Mouse (Mus musculus) midbrain, embryonic 10.5 days (tissue): Measurements from ENCODE around the gene Gcgr. TPM values are rescaled to one million over a fixed set of nuclear protein-coding genes. Genes with fewer than 3 reads are reported as not detected.
"Not testable (repeated sequence)": the region's sequence is repeated elsewhere in the genome, so short reads cannot be mapped to it uniquely, and the experiment has no call there.

ENCODE experiments used
- DNase-seq: peaks from one replicate; pipeline ENCODE4 v3.0.0-alpha.2; 2017; ENCODE audit warnings: low spot score
- H3K27ac ChIP-seq: fragments of 300-500 bp; sonication (generic); replicated peaks from 2 replicates; pipeline ENCODE4 v1.5.1; 2016; ENCODE audit warnings: mild to moderate bottlenecking
- H3K27me3 ChIP-seq: fragments of 300-500 bp; sonication (generic); 2 replicates; pipeline ENCODE4 v1.6.1; 2016; ENCODE audit warnings: low read depth, mild to moderate bottlenecking; ENCODE audit not compliant: poor library complexity, severe bottlenecking
- H3K36me3 ChIP-seq: fragments of 300-500 bp; sonication (generic); 2 replicates; pipeline ENCODE4 v1.6.1; 2016; ENCODE audit warnings: mild to moderate bottlenecking, moderate library complexity
- H3K4me1 ChIP-seq: fragments of 300-500 bp; sonication (generic); 2 replicates; pipeline ENCODE4 v1.6.1; 2016
- H3K4me3 ChIP-seq: fragments of 300-500 bp; sonication (generic); 2 replicates; pipeline ENCODE4 v1.5.1; 2016; ENCODE audit warnings: mild to moderate bottlenecking, moderate library complexity
- H3K9me3 ChIP-seq: fragments of 300-500 bp; sonication (generic); replicated peaks from 2 replicates; pipeline ENCODE4 v1.6.1; 2016; ENCODE audit warnings: mild to moderate bottlenecking
- WGBS: fragments of 180-500 bp; shearing (Covaris S2); methylation state at CpG from one replicate; pipeline ENCODE4 v1.1.7; 2016; 5-methylcytosine and 5-hydroxymethylcytosine counted together
- polyA plus RNA-seq: library from polyadenylated mRNA; unstranded; fragments of >200 nt; fragmentation: Nextera tagmentation; extraction: Ambion mirVana; gene quantifications from 2 replicates; pipeline ENCODE4 v1.2.1, GENCODE M21; 2016

The Gcgr gene
- polyA plus RNA-seq, 1 experiment from 2014 or later = 0.26 TPM

- 89% methylated on average over 10 of the region's 10 CpGs for WGBS
- peak overlapping the region; percentile 92 for H3K4me3 ChIP-seq
- no peak for DNase-seq
- H3K27me3 ChIP-seq = no peaks in the 10 kb centered on the region
- no peak overlapping the region for H3K27ac ChIP-seq
- peaks cover 47% of the 10 kb centered on the region for H3K36me3 ChIP-seq
- H3K9me3 ChIP-seq = no peaks in the 10 kb centered on the region
- H3K4me1 ChIP-seq = peaks cover 50% of the 10 kb centered on the region
Observed at GRCm38 (mm10) chr11:120578024-120578693, 47.7 kb downstream of the Gcgr start.

GRCm38 (mm10) chr11:120578694-120579243 lies 48.3 kb downstream of the Gcgr start:
- peak overlapping the region; percentile 92 for H3K4me3 ChIP-seq
- no peaks in the 10 kb centered on the region for H3K27me3 ChIP-seq
- H3K36me3 ChIP-seq = peaks cover 52% of the 10 kb centered on the region
- H3K4me1 ChIP-seq = peaks cover 49% of the 10 kb centered on the region
- DNase-seq = no peak
- H3K9me3 ChIP-seq = peaks cover under 1% of the 10 kb centered on the region; the same call in 1 of the 2 replicates
- H3K27ac ChIP-seq = no peak overlapping the region
- 88% methylated on average over 11 of the region's 11 CpGs for WGBS

GRCm38 (mm10) chr11:120579316-120580107 lies 49.0 kb downstream of the Gcgr start:
- WGBS = 65% methylated on average over 15 of the region's 15 CpGs
- H3K4me1 ChIP-seq = peaks cover 42% of the 10 kb centered on the region
- DNase-seq = peak; percentile 84
- peak overlapping the region; percentile 92 for H3K4me3 ChIP-seq
- no peaks in the 10 kb centered on the region for H3K27me3 ChIP-seq
- H3K9me3 ChIP-seq = peaks cover 5% of the 10 kb centered on the region
- peaks cover 60% of the 10 kb centered on the region for H3K36me3 ChIP-seq
- H3K27ac ChIP-seq = peak overlapping the region; percentile 99

DNA sequence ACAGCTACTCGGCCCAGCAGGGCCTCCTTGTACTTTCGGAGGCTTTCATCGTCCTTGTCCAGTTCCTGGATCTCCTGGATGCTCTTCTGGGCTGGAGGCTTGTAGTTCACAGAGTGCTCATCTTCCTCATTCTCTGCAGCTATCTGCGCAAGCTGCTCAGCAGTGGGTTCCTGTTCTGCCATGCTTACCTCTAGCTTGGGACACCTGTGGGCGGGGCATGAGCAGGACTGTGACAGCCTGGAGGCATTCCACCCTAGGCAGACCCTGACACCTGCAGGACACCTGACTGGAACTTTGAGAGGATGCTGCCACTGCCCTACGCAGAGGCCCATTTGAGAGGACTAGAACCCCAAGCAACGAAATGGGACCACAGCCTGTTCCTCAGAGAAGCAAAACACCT lies 49.7 kb downstream of the Gcgr start:
- 72% methylated on average over 7 of the region's 7 CpGs for WGBS
- peak overlapping the region; percentile 92 for H3K4me3 ChIP-seq
- H3K27me3 ChIP-seq = no peaks in the 10 kb centered on the region
- peaks cover 65% of the 10 kb centered on the region for H3K36me3 ChIP-seq
- peak overlapping the region; percentile 99 for H3K27ac ChIP-seq
- peaks cover 38% of the 10 kb centered on the region for H3K4me1 ChIP-seq
- DNase-seq = no peak
- H3K9me3 ChIP-seq = peaks cover 5% of the 10 kb centered on the region

DNA sequence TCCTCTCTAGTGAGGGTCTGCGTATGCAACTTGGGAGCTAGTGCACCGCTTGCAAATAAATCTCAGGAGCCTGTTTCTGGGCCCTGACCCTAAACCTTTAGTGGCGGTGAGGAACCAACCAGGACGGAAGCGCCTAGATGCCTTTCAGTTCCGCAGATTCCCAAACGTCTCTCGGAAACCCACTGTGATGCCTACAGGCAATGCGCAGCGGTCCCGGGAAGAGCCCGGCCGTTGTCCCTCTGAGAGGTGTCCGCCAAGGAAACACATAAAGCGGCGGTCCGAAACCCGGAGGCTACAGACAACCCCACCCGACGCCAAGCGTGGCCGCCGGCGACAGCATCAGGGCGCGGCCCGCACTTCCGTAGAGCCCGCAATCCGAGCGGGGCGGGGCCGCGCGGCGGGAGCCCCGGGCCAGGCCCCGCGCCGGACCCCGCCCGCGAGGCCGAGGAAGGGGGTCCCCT lies 50.4 kb downstream of the Gcgr start:
- peak overlapping the region; percentile 92 for H3K4me3 ChIP-seq
- no peaks in the 10 kb centered on the region for H3K27me3 ChIP-seq
- peak overlapping the region; percentile 99 for H3K27ac ChIP-seq
- peaks cover 5% of the 10 kb centered on the region for H3K9me3 ChIP-seq
- H3K36me3 ChIP-seq = peaks cover 73% of the 10 kb centered on the region
- peaks cover 38% of the 10 kb centered on the region for H3K4me1 ChIP-seq
- WGBS = under 1% methylated on average over 44 of the region's 44 CpGs
- DNase-seq = no peak

GRCm38 (mm10) chr11:120581490-120582267 lies 51.2 kb downstream of the Gcgr start, which contains the start of gene Arhgdia:
Arhgdia (minus strand) TSS chr11:120581624.
- H3K4me3 ChIP-seq = peak within 1 kb of the TSS; percentile 92
- peaks cover 5% of the 10 kb centered on the region for H3K9me3 ChIP-seq
- DNase-seq = peak; percentile 89
- peaks cover 38% of the 10 kb centered on the region for H3K4me1 ChIP-seq
- H3K36me3 ChIP-seq = peaks cover 77% of the 10 kb centered on the region
- 4% methylated on average over 72 of the region's 75 CpGs for WGBS
- no peaks in the 10 kb centered on the region for H3K27me3 ChIP-seq
- peak within 1 kb of the TSS; percentile 99 for H3K27ac ChIP-seq

DNA sequence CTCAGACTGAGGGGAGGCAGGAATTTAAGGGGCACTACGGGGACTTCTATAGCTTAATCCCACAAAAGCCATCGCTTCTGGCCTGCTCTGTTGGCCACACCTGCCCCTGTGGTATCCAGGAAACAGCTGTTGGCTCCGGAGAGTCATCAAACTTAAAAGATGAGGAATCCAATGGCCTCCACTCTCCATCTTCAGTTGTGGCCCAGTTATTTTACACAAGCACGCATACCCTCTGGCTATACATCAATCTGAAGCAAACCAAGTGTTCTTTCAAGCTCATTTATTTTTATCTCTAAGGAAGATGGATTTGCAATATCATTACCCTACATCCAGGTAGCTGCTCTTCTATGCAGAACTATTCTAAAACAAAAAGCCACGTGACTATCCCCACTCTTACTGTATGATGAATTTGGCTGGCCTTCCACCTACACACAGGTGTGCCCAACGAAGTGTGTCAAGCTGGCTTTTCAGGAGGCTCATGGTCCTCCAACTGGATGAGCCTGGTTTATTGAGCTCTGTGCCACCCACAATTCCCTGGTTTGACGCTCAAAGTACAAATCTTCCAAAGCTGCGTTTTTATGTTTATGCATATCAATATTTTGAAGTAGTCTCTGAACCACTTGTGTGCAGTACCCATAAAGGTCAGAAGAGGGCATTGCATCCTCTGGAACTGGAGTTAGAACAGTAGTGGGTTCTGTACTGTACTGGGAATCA lies 51.9 kb downstream of the Gcgr start:
- Histone ChIP-seq H3K4me1 (peaks cover 38% of the 10 kb centered on the region), H3K27ac (peak overlapping the region; percentile 99), H3K27me3 (no peaks in the 10 kb centered on the region), H3K4me3 (peak overlapping the region; percentile 92), H3K36me3 (peaks cover 77% of the 10 kb centered on the region), H3K9me3 (peaks cover 5% of the 10 kb centered on the region)
- no peak for DNase-seq
- 68% methylated on average over 8 of the region's 8 CpGs for WGBS

- H3K9me3 ChIP-seq, H3K27me3 ChIP-seq, DNase-seq, H3K27ac ChIP-seq: not testable (repeated sequence)
- H3K4me3 ChIP-seq = 0 out of 2 replicates have a peak overlapping the region, but pooled peaks have one; percentile 92
- 86% methylated on average over 2 of the region's 2 CpGs for WGBS
- H3K4me1 ChIP-seq = peaks cover 38% of the 10 kb centered on the region
- H3K36me3 ChIP-seq = peaks cover 77% of the 10 kb centered on the region
Observed at GRCm38 (mm10) chr11:120582982-120583293, 52.4 kb downstream of the Gcgr start.

DNA sequence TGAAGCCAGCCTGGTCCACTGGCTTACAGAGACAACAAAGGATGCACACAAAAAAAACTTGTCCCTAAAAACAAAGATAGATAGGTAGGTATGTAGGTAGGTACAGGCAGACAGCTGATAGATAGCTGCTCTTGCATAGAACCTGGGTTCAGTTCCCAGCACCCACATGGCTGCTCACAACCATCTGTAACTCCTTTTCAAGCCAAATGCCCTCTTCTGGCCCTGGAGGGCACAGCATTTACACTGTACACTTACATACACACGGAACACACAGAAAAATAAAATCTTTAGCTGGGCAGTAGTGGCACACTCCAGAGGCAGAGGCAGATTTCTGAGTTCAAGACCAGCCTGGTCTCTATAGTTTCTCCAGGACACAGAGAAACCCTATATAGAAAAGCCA lies 53.4 kb downstream of the Gcgr start:
- Histone ChIP-seq H3K27me3 (no peaks in the 10 kb centered on the region), H3K4me1 (peaks cover 28% of the 10 kb centered on the region), H3K4me3 (no peak overlapping the region), H3K9me3 (peaks cover 5% of the 10 kb centered on the region), H3K36me3 (peaks cover 77% of the 10 kb centered on the region), H3K27ac (no peak overlapping the region)
- no peak for DNase-seq
- 91% methylated on average over 1 of the region's 1 CpGs for WGBS

DNA sequence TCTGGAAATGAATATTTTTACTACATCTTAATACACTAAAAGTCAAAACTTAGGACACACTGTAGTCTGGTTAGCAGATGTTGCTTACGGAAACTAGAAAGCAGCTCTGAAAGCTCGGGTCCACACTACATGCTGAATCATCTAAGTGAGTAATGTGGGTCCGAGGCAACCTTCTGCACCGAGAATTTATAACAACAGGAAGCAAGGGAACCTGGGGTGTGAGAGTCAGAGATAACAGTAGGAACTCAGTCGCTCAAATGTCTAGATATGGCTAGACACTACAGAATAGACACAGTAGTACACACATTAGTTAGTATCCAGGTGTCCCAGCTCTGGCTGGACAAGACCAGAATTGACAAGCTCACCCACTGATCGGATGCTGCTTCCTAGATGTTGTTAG lies 58.0 kb downstream of the Gcgr start:
- H3K9me3 ChIP-seq = peaks cover 5% of the 10 kb centered on the region
- no peak for DNase-seq
- H3K27me3 ChIP-seq = no peaks in the 10 kb centered on the region
- peaks cover 98% of the 10 kb centered on the region for H3K36me3 ChIP-seq
- H3K4me3 ChIP-seq = no peak overlapping the region
- WGBS = 95% methylated on average over 6 of the region's 6 CpGs
- H3K27ac ChIP-seq = no peak overlapping the region
- no peaks in the 10 kb centered on the region for H3K4me1 ChIP-seq
